9 mouse cellular contexts compared by ENCODE assay signal in genomic region chr12:86806031-86806922, GRCm38 (mm10).
DNase-seq lines count a peak whose midpoint lies in the region; ATAC-seq lines count a peak whose summit lies in the region.
"Had no signal": no experiment of that assay in that cellular context is flagged by ENCODE, and none has a peak within 500 bp of the region (broad histone marks: within the 10 kb centered on the region; RNA-seq: fewer than 3 reads in every experiment).

No protein-coding gene starts in this region.

- intact Hi-C loops in left cerebral cortex, postnatal 36 days (cut with DNase I): no loop called here

- no peaks in the 10 kb centered on the region for H3K9me3 ChIP-seq in hindbrain, embryonic 12.5 days (replicated peaks)

- peak; percentile 15 for ATAC-seq in hindbrain, embryonic 12.5 days (ENCODE audit: low FRiP score)
- ATAC-seq in activated CD4-positive, CD25-positive, alpha-beta regulatory T cell, adult 4 months: no peak

- H3K4me1 ChIP-seq in hindbrain, embryonic 12.5 days: peaks cover 90% of the 10 kb centered on the region

- DNase-seq in thymus, postnatal 0 days (ENCODE audit: low spot score): peak; percentile 41
- no peak for DNase-seq in thymus, postnatal 25 days
- peak; percentile 69 to 73 for DNase-seq in cerebellum, postnatal 36 days
- DNase-seq in left cerebral cortex, postnatal 36 days (ENCODE audit: low spot score in 2 of 2): peak; percentile 64 to 72
- peak; percentile 75 for DNase-seq in naive thymus-derived CD4-positive, alpha-beta T cell, adult 2 months (ENCODE audit: low read depth)
- DNase-seq in urinary bladder, postnatal 4 days (ENCODE audit: low spot score in 2 of 2): no peak

- WGBS in hindbrain, embryonic 12.5 days: 1% methylated on average over 20 of the region's 20 CpGs

- no peak overlapping the region for H3K4me3 ChIP-seq in hindbrain, embryonic 12.5 days
- H3K4me3 ChIP-seq: erythroblast, embryonic 14.5 days had no signal

- H3K4me2 ChIP-seq in hindbrain, embryonic 12.5 days (replicated peaks): peak overlapping the region; percentile 43

- H3K36me3 ChIP-seq in hindbrain, embryonic 12.5 days: no peaks in the 10 kb centered on the region

- peak overlapping the region; percentile 1 for H3K9ac ChIP-seq in hindbrain, embryonic 12.5 days

- no peaks in the 10 kb centered on the region for H3K27me3 ChIP-seq in hindbrain, embryonic 12.5 days

- peak overlapping the region; percentile 98 for H3K27ac ChIP-seq in hindbrain, embryonic 12.5 days

Comparison
In these comparisons a context has a peak if more than half of its experiments do, and no peak if none do; other contexts are left out.
1. DNase-seq: peak in thymus, postnatal 0 days (single experiment), cerebellum, postnatal 36 days (2 of 2), left cerebral cortex, postnatal 36 days (2 of 2) and naive thymus-derived CD4-positive, alpha-beta T cell, adult 2 months (single experiment); none in thymus, postnatal 25 days (single experiment) and urinary bladder, postnatal 4 days (0 of 2).